Mouse (Mus musculus) ES-Bruce4 (cell line): ENCODE measurements around the gene Luc7l3.

Source experiments
- CTCF ChIP-seq: IDR thresholded peaks from one replicate; pipeline ENCODE4 v1.8.1; 2011; ENCODE audit warnings: low read depth, low read length
- EP300 ChIP-seq: IDR thresholded peaks from 2 replicates; pipeline ENCODE4 v1.6.1; 2011; ENCODE audit warnings: low read depth, low read length; ENCODE audit not compliant: insufficient read depth
- POLR2A ChIP-seq: IDR thresholded peaks from one replicate; pipeline ENCODE4 v1.8.1; 2011; ENCODE audit warnings: low read length; ENCODE audit not compliant: insufficient read depth

GRCm38 (mm10) chr11:94338347-94338746 lies 16.6 kb upstream of the Luc7l3 start:
- no peak for TF ChIP-seq CTCF
- no peak for TF ChIP-seq POLR2A
- no peak for TF ChIP-seq EP300
